Comparison of ENCODE assay signal across 9 mouse cellular contexts in genomic region chr19:10018527-10018818, GRCm38 (mm10). TPM values are rescaled to one million over a fixed set of nuclear protein-coding genes. Genes with fewer than 3 reads are reported as not detected.
DNase-seq lines count a peak whose midpoint lies in the region; ATAC-seq and TF ChIP-seq lines count a peak whose summit lies in the region.
"Had no signal": no experiment of that assay in that cellular context is flagged by ENCODE, and none has a peak within 500 bp of the region (broad histone marks: within the 10 kb centered on the region; RNA-seq: fewer than 3 reads in every experiment).

No protein-coding gene starts in this region.

- no peak for TF ChIP-seq POLR2A in CH12.LX (IDR thresholded peaks at IDR 0.05; ENCODE audit: low read depth, low read length)

- no peaks in the 10 kb centered on the region for H3K27me3 ChIP-seq in heart, embryonic 12.5 days (replicated peaks)
- H3K27me3 ChIP-seq in CH12.LX (replicated peaks): peaks cover 43% of the 10 kb centered on the region
- no peaks in the 10 kb centered on the region for H3K27me3 ChIP-seq in forebrain, embryonic 15.5 days
- H3K27me3 ChIP-seq in liver, embryonic 16.5 days (ENCODE audit: control insufficient read depth, insufficient read depth, low read depth, low read length): no peaks in the 10 kb centered on the region

- H3K9ac ChIP-seq in heart, embryonic 12.5 days: peak overlapping the region; percentile 87
- no peak overlapping the region for H3K9ac ChIP-seq in CH12.LX (ENCODE audit: insufficient read depth, low read depth)
- peak overlapping the region; percentile 61 for H3K9ac ChIP-seq in forebrain, embryonic 15.5 days (replicated peaks)
- H3K9ac ChIP-seq in liver, embryonic 16.5 days (ENCODE audit: low read depth, low read length): peak overlapping the region; percentile 69

- H3K36me3 ChIP-seq in heart, embryonic 12.5 days: no peaks in the 10 kb centered on the region
- H3K36me3 ChIP-seq in CH12.LX (replicated peaks in 1 of 2; ENCODE audit: control insufficient read depth in 1 of 2, insufficient read depth in 1 of 2, low read length in 1 of 2): no peaks in the 10 kb centered on the region
- no peaks in the 10 kb centered on the region for H3K36me3 ChIP-seq in forebrain, embryonic 15.5 days
- H3K36me3 ChIP-seq in liver, embryonic 16.5 days (ENCODE audit: control insufficient read depth, insufficient read depth): peaks cover 41% of the 10 kb centered on the region

- H3K27ac ChIP-seq in heart, embryonic 12.5 days (ENCODE audit: poor library complexity, severe bottlenecking): peak overlapping the region; percentile 72
- no peak overlapping the region for H3K27ac ChIP-seq in CH12.LX (ENCODE audit: insufficient read depth, low read depth)
- H3K27ac ChIP-seq in forebrain, embryonic 15.5 days (replicated peaks): 0 out of 2 replicates have a peak overlapping the region, but pooled peaks have one; percentile 9
- no peak overlapping the region; the same call in 1 of the 2 replicates for H3K27ac ChIP-seq in liver, embryonic 16.5 days (ENCODE audit: low read length)

- 3% methylated on average over 3 of the region's 3 CpGs for WGBS in heart, embryonic 12.5 days
- WGBS in forebrain, embryonic 15.5 days: 2% methylated on average over 3 of the region's 3 CpGs
- 5% methylated on average over 3 of the region's 3 CpGs for WGBS in liver, embryonic 16.5 days (ENCODE audit: insufficient replicate concordance)

- H3K9me3 ChIP-seq in heart, embryonic 12.5 days (replicated peaks): no peaks in the 10 kb centered on the region
- no peaks in the 10 kb centered on the region for H3K9me3 ChIP-seq in CH12.LX (replicated peaks; ENCODE audit: low read length)
- H3K9me3 ChIP-seq in forebrain, embryonic 15.5 days: no peaks in the 10 kb centered on the region
- no peaks in the 10 kb centered on the region for H3K9me3 ChIP-seq in liver, embryonic 16.5 days (replicated peaks; ENCODE audit: control insufficient read depth, low read length)

- no peaks in the 10 kb centered on the region for H3K79me2 ChIP-seq in CH12.LX (replicated peaks; ENCODE audit: control insufficient read depth, extremely low read depth, insufficient read depth, poor library complexity, severe bottlenecking)

- H3K4me2 ChIP-seq in heart, embryonic 12.5 days: peak overlapping the region; percentile 96
- peak overlapping the region; percentile 68 for H3K4me2 ChIP-seq in CH12.LX (ENCODE audit: insufficient read depth, low read depth, poor library complexity, severe bottlenecking)
- H3K4me2 ChIP-seq in forebrain, embryonic 15.5 days (replicated peaks): peak overlapping the region; percentile 82
- peak overlapping the region; percentile 96 for H3K4me2 ChIP-seq in liver, embryonic 16.5 days (ENCODE audit: low read depth, low read length)

- no peak for TF ChIP-seq CTCF in CH12.LX (conservative IDR thresholded peaks at IDR 0.05 in 1 of 2, IDR thresholded peaks at IDR 0.05 in 1 of 2; ENCODE audit: low read depth in 2 of 2, low read length in 2 of 2)

- intact Hi-C loops in heart, postnatal 36 days (cut with DNase I): no loop called here

- peak overlapping the region; percentile 64 for H3K4me3 ChIP-seq in heart, embryonic 12.5 days
- H3K4me3 ChIP-seq in CH12.LX (replicated peaks in 1 of 3; ENCODE audit: low read depth in 2 of 3, low read length in 2 of 3, poor library complexity in 1 of 3): peak overlapping the region in 1 of 3 experiments; percentile 40
- H3K4me3 ChIP-seq in forebrain, embryonic 15.5 days: peak overlapping the region; percentile 55
- peak overlapping the region; percentile 80 for H3K4me3 ChIP-seq in liver, embryonic 16.5 days (ENCODE audit: low read depth, low read length)

- dilution Hi-C loops in CH12.LX (cut with MboI; ENCODE audit: extremely low pct_ligation_motif_present, extremely low pct_unique_long_range_greater_than_20kb, low sequenced_read_pairs): no loop called here

- no peak for DNase-seq in heart, postnatal 36 days
- no peak for DNase-seq in CH12.LX (ENCODE audit: extremely low read depth)
- DNase-seq in urinary bladder, postnatal 10 days (ENCODE audit: low spot score): no peak
- no peak for DNase-seq in adrenal gland, postnatal 4 days (ENCODE audit: low spot score in 2 of 2)
- no peak for DNase-seq in adrenal gland, adult 2 months

- in situ Hi-C loops in CH12.LX (cut with MboI; ENCODE audit: low pct_ligation_motif_present, low pct_unique_long_range_greater_than_20kb, low sequenced_read_pairs): no loop called here

- H3K4me1 ChIP-seq in heart, embryonic 12.5 days (replicated peaks): peaks cover 84% of the 10 kb centered on the region
- H3K4me1 ChIP-seq in CH12.LX (ENCODE audit: control insufficient read depth in 1 of 2, insufficient read depth in 2 of 2): peaks cover 6 to 18% of the 10 kb centered on the region in 2 experiments
- peaks cover 21% of the 10 kb centered on the region for H3K4me1 ChIP-seq in forebrain, embryonic 15.5 days
- peaks cover 66% of the 10 kb centered on the region for H3K4me1 ChIP-seq in liver, embryonic 16.5 days (ENCODE audit: control insufficient read depth, low read depth, low read length)

- TF ChIP-seq EP300 in CH12.LX (IDR thresholded peaks at IDR 0.05; ENCODE audit: low read length): no peak

- no peak for TF ChIP-seq RAD21 in CH12.LX (IDR thresholded peaks at IDR 0.05; ENCODE audit: low read depth, low read length)

- no peak; the same call in 1 of the 2 replicates for ATAC-seq in heart, embryonic 12.5 days (ENCODE audit: insufficient number of reproducible peaks, low FRiP score)
- ATAC-seq in forebrain, embryonic 15.5 days (replicated peaks): peak; percentile 60; the same call in 1 of the 2 replicates
- ATAC-seq in liver, embryonic 16.5 days (ENCODE audit: low read depth): no peak

TF ChIP-seq in CH12.LX, 34 proteins besides CTCF, POLR2A, EP300 and RAD21:
- TF ChIP-seq ZNF384 (IDR thresholded peaks at IDR 0.05; ENCODE audit: low read depth, low read length) (no peak), MAFK (IDR thresholded peaks at IDR 0.05; ENCODE audit: insufficient replicate concordance, low read length) (no peak), USF1 (IDR thresholded peaks at IDR 0.05; ENCODE audit: low read depth, low read length) (no peak), MAZ (IDR thresholded peaks at IDR 0.05; ENCODE audit: low read depth, low read length) (no peak), TBP (conservative IDR thresholded peaks at IDR 0.05; ENCODE audit: low read depth, low read length) (no peak), UBTF (IDR thresholded peaks at IDR 0.05; ENCODE audit: low read depth, low read length) (no peak), JUN (IDR thresholded peaks at IDR 0.05; ENCODE audit: insufficient read depth, low read depth, low read length) (no peak), USF2 (conservative IDR thresholded peaks at IDR 0.05; ENCODE audit: low read depth, low read length) (no peak)
TF ChIP-seq in CH12.LX: peak in this region for 0.

RNA-seq across cellular contexts. Expression of gene Rab3il1, which starts 17.0 kb away (rescaled TPM):
- 38.0 and 39.7 TPM in 2 replicates for polyA plus RNA-seq in heart, embryonic 12.5 days (2016; fragmentation: Nextera tagmentation; extraction: Ambion mirVana)
- total RNA-seq in heart, postnatal 36 days (2021): 1 to 10 TPM; 7.9 to 8.7 TPM
- total RNA-seq in CH12.LX (2012; rRNA removed) (0.04 TPM in 1 of 2 replicates, not detected in the other), CH12.LX (2014; rRNA removed) (not detected in 2 replicates)
- polyA plus RNA-seq in CH12.LX (2012; ENCODE audit: insufficient read length, low read depth): not detected in 2 replicates
- 17.3 and 17.9 TPM in 2 replicates for polyA plus RNA-seq in forebrain, embryonic 15.5 days (2015; fragmentation: Nextera tagmentation; extraction: Ambion mirVana)
- polyA plus RNA-seq in liver, embryonic 16.5 days (2015; fragmentation: Nextera tagmentation; extraction: Ambion mirVana): 236 and 248 TPM in 2 replicates
- 10 to 100 TPM; 21.8 to 23.9 TPM for total RNA-seq in adrenal gland, postnatal 4 days (2021)
- 10 to 100 TPM in 1 of 2 experiments, 1 to 10 TPM in 1; 4.1 to 10.3 TPM for total RNA-seq in adrenal gland, adult 2 months (2021)
- 9.1 and 9.4 TPM in 2 replicates for polyA plus RNA-seq in adrenal gland, adult 2 months (2012; rRNA removed)
- total RNA-seq: neutrophil, adult 5-6 weeks had no signal

RNA-seq across cellular contexts. Expression of gene Best1, which starts 17.0 kb away (rescaled TPM):
- 0.32 and 0.34 TPM in 2 replicates for polyA plus RNA-seq in heart, embryonic 12.5 days (2016; fragmentation: Nextera tagmentation; extraction: Ambion mirVana)
- total RNA-seq in heart, postnatal 36 days (2021): under 1 TPM; 0.11 to 0.14 TPM
- total RNA-seq in CH12.LX (2012; rRNA removed): 0.13 TPM in 1 of 2 replicates, not detected in the other
- total RNA-seq in CH12.LX (2014; rRNA removed): not detected in 2 replicates
- polyA plus RNA-seq in CH12.LX (2012; ENCODE audit: insufficient read length, low read depth): not detected in 2 replicates
- polyA plus RNA-seq in forebrain, embryonic 15.5 days (2015; fragmentation: Nextera tagmentation; extraction: Ambion mirVana): 1.2 and 1.3 TPM in 2 replicates
- polyA plus RNA-seq in liver, embryonic 16.5 days (2015; fragmentation: Nextera tagmentation; extraction: Ambion mirVana): 0.13 and 0.14 TPM in 2 replicates
- total RNA-seq in adrenal gland, postnatal 4 days (2021): 1 to 10 TPM in 1 of 2 experiments, under 1 TPM in 1; 0.71 to 2.2 TPM
- under 1 TPM; 0.17 to 0.62 TPM for total RNA-seq in adrenal gland, adult 2 months (2021)
- polyA plus RNA-seq in adrenal gland, adult 2 months (2012; rRNA removed): 0.16 and 0.46 TPM in 2 replicates

RNA-seq across cellular contexts. Expression of gene Fads3, which starts 22.9 kb away (rescaled TPM):
- polyA plus RNA-seq in heart, embryonic 12.5 days (2016; fragmentation: Nextera tagmentation; extraction: Ambion mirVana): 40.7 and 45.2 TPM in 2 replicates
- 10 to 100 TPM; 37.8 to 39.8 TPM for total RNA-seq in heart, postnatal 36 days (2021)
- total RNA-seq in CH12.LX (2012; rRNA removed) (0.50 and 1.1 TPM in 2 replicates), CH12.LX (2014; rRNA removed) (not detected in 2 replicates)
- polyA plus RNA-seq in CH12.LX (2012; ENCODE audit: insufficient read length, low read depth): 0.26 and 0.29 TPM in 2 replicates
- 14.0 and 15.3 TPM in 2 replicates for polyA plus RNA-seq in forebrain, embryonic 15.5 days (2015; fragmentation: Nextera tagmentation; extraction: Ambion mirVana)
- polyA plus RNA-seq in liver, embryonic 16.5 days (2015; fragmentation: Nextera tagmentation; extraction: Ambion mirVana): 7.3 and 8.6 TPM in 2 replicates
- total RNA-seq in adrenal gland, postnatal 4 days (2021): 10 to 100 TPM; 12.2 to 19.3 TPM
- 10 to 100 TPM; 13.3 to 17.6 TPM for total RNA-seq in adrenal gland, adult 2 months (2021)
- 57.7 and 61.3 TPM in 2 replicates for polyA plus RNA-seq in adrenal gland, adult 2 months (2012; rRNA removed)
- total RNA-seq: neutrophil, adult 5-6 weeks had no signal

RNA-seq across cellular contexts. Expression of gene Fth1, which starts 38.1 kb away (rescaled TPM):
- polyA plus RNA-seq in heart, embryonic 12.5 days (2016; fragmentation: Nextera tagmentation; extraction: Ambion mirVana): 2,254 and 2,412 TPM in 2 replicates
- 1,000 to 10,000 TPM; 2,889 to 3,152 TPM for total RNA-seq in heart, postnatal 36 days (2021)
- total RNA-seq in CH12.LX (2012; rRNA removed) (284 and 317 TPM in 2 replicates), CH12.LX (2014; rRNA removed) (279 and 303 TPM in 2 replicates)
- polyA plus RNA-seq in CH12.LX (2012; ENCODE audit: insufficient read length, low read depth): 2,849 and 3,031 TPM in 2 replicates
- 1,475 and 1,516 TPM in 2 replicates for polyA plus RNA-seq in forebrain, embryonic 15.5 days (2015; fragmentation: Nextera tagmentation; extraction: Ambion mirVana)
- 3,514 and 3,691 TPM in 2 replicates for polyA plus RNA-seq in liver, embryonic 16.5 days (2015; fragmentation: Nextera tagmentation; extraction: Ambion mirVana)
- 1,000 to 10,000 TPM; 1,555 to 1,573 TPM for total RNA-seq in adrenal gland, postnatal 4 days (2021)
- 1,000 to 10,000 TPM; 3,718 to 3,915 TPM for total RNA-seq in adrenal gland, adult 2 months (2021)
- polyA plus RNA-seq in adrenal gland, adult 2 months (2012; rRNA removed): 39,639 and 47,224 TPM in 2 replicates

Comparison
In these comparisons a context has a peak if more than half of its experiments do, and no peak if none do; other contexts are left out.
1. H3K27ac ChIP-seq: peak in heart, embryonic 12.5 days (single experiment) and forebrain, embryonic 15.5 days (single experiment); none in CH12.LX (single experiment) and liver, embryonic 16.5 days (single experiment).
2. Peak in every context shown above with its lines, with median percentiles within 50 percentile points of each other: H3K4me2 ChIP-seq.